Mouse (Mus musculus) ovary, adult 10 weeks (tissue): ENCODE data around the gene Phldb2. TPM values are rescaled to one million over a fixed set of nuclear protein-coding genes. Genes with fewer than 3 reads are reported as not detected.

Experiments used
- polyA plus RNA-seq: library from polyadenylated mRNA; stranded (reverse); fragments of 350-450 nt; fragmentation: Illumina TruSeq; extraction: RNeasy Lipid Tissue Mini Kit (QIAGEN cat#74804); gene quantifications from one replicate; pipeline ENCODE4 v1.2.3, GENCODE M21; 2014

Gene Phldb2
- polyA plus RNA-seq = 82.7 TPM

GRCm38 (mm10) chr16:45953394-45953793, at the start of gene Phldb2:
Gene Phldb2, minus strand, starts transcription at chr16:45953598.

GRCm38 (mm10) chr16:45742615-45743476, 210.6 kb downstream of the Phldb2 start, which contains the start of gene Abhd10:
Gene Abhd10, minus strand, starts transcription at chr16:45742955.

GRCm38 (mm10) chr16:45724061-45724741, 229.2 kb downstream of the Phldb2 start, which contains the start of gene Tagln3:
Gene Tagln3, minus strand, starts transcription at chr16:45724608.

Other genes starting within 250 kb of the Phldb2 start
- not detected for gene Tagln3, start 229.0 kb downstream of the Phldb2 start, polyA plus RNA-seq
- 29.8 TPM for gene Abhd10, start 210.6 kb downstream of the Phldb2 start, polyA plus RNA-seq
- gene Plcxd2, start 56.6 kb upstream of the Phldb2 start, polyA plus RNA-seq = 2.7 TPM
- 0.74 TPM for gene Cd96, start 166.7 kb upstream of the Phldb2 start, polyA plus RNA-seq
- gene Gm4737, start 201.5 kb upstream of the Phldb2 start, polyA plus RNA-seq = 8.4 TPM